Mouse (Mus musculus) cerebellum, adult 11 months (tissue): ENCODE measurements around the gene Gm5155.
"Not testable (repeated sequence)": the region's sequence is repeated elsewhere in the genome, so short reads cannot be mapped to it uniquely, and the experiment has no call there.

Experiments
- DNase-seq: peaks from one replicate; pipeline ENCODE4 v3.0.0; 2022

The Gm5155 gene

GRCm38 (mm10) chr7:17871467-17871866, at the start of gene Gm5155:
TSS of gene Gm5155 (plus strand) at chr7:17871767.
- no peak for DNase-seq

GRCm38 (mm10) chr7:17870776-17871175, 791 bp upstream of the Gm5155 start:
- no peak for DNase-seq

GRCm38 (mm10) chr7:17895341-17895740, 23.8 kb downstream of the Gm5155 start:
- not testable (repeated sequence) for DNase-seq

- no peak for DNase-seq
Measured at GRCm38 (mm10) chr7:17903146-17903915, 31.8 kb downstream of the Gm5155 start.
